Mouse (Mus musculus): ENCODE data around the gene Stt3a. TPM values are rescaled to one million over a fixed set of nuclear protein-coding genes. Genes with fewer than 3 reads are reported as not detected.

Stt3a gene
- 177 and 193 TPM in 2 replicates for polyA plus RNA-seq (2015; fragmentation: Nextera tagmentation; extraction: Ambion mirVana)

GRCm38 (mm10) chr9:36767203-36768143 is at the start of gene Stt3a:
Stt3a (minus strand) TSS chr9:36767679.
- WGBS = under 1% methylated on average over 60 of the region's 60 CpGs
- Histone ChIP-seq H3K9ac (ENCODE audit: low read length) (peak within 1 kb of the TSS; percentile 89), H3K27ac (replicated peaks) (peak within 1 kb of the TSS; percentile 95), H3K9me3 (ENCODE audit: control insufficient read depth, low read length) (no peaks in the 10 kb centered on the region), H3K4me2 (replicated peaks; ENCODE audit: low read depth) (peak within 1 kb of the TSS; percentile 88), H3K4me1 (replicated peaks; ENCODE audit: control insufficient read depth, insufficient read depth) (no peaks in the 10 kb centered on the region), H3K4me3 (ENCODE audit: low read depth, low read length) (peak within 1 kb of the TSS; percentile 98), H3K27me3 (ENCODE audit: control insufficient read depth, insufficient read depth, low read length) (no peaks in the 10 kb centered on the region), H3K36me3 (ENCODE audit: control insufficient read depth, insufficient read depth, low read length) (0 out of 2 replicates have a peak, but pooled peaks cover 5% of the 10 kb centered on the region)
- ATAC-seq (ENCODE audit: low FRiP score, low TSS enrichment) (peak; percentile 100), DNase-seq (ENCODE audit: low spot score) (peak; percentile 99)
- TF ChIP-seq CTCF (IDR thresholded peaks at IDR 0.05; ENCODE audit: low read depth) (peak; percentile 16; the same call in 1 of the 2 replicates), EP300 (optimal IDR thresholded peaks at IDR 0.05) (no peak)

DNA sequence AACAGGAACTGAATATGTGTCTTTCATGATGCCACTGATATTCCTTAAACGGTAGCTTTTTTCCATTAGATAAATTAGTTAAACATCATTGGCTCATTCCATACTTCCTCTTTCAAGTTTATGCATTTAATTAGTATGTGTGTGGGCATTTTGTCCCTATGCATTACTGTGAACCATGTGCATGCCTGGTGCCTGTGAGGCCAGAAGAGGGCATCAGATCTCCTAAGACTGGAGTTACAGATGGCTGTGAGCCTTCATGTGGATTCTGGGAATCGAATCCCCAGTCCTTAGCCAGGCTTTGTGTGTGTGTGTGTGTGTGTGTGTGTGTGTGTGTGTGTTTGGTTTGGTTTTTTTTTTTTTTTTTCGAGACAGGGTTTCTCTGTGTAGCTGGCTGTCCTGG is 47.0 kb upstream of the Stt3a start:
- DNase-seq (ENCODE audit: low spot score) (no peak), ATAC-seq (ENCODE audit: low FRiP score, low TSS enrichment) (no peak)
- no peaks in the 10 kb centered on the region for H3K9me3 ChIP-seq (ENCODE audit: control insufficient read depth, low read length)
- H3K27me3 ChIP-seq (ENCODE audit: control insufficient read depth, insufficient read depth, low read length) = no peaks in the 10 kb centered on the region
- H3K4me2 ChIP-seq (replicated peaks; ENCODE audit: low read depth) = no peak overlapping the region
- TF ChIP-seq CTCF (IDR thresholded peaks at IDR 0.05; ENCODE audit: low read depth) (peak; percentile 35), EP300 (optimal IDR thresholded peaks at IDR 0.05) (no peak)
- H3K36me3 ChIP-seq (ENCODE audit: control insufficient read depth, insufficient read depth, low read length) = no peaks in the 10 kb centered on the region
- no peaks in the 10 kb centered on the region for H3K4me1 ChIP-seq (replicated peaks; ENCODE audit: control insufficient read depth, insufficient read depth)
- no peak overlapping the region for H3K9ac ChIP-seq (ENCODE audit: low read length)
- H3K27ac ChIP-seq (replicated peaks) = no peak overlapping the region
- 67% methylated on average over 3 of the region's 3 CpGs for WGBS
- H3K4me3 ChIP-seq (ENCODE audit: low read depth, low read length) = no peak overlapping the region

- no peak overlapping the region for H3K4me3 ChIP-seq (ENCODE audit: low read depth, low read length)
- ATAC-seq (ENCODE audit: low FRiP score, low TSS enrichment) = no peak
- H3K27me3 ChIP-seq (ENCODE audit: control insufficient read depth, insufficient read depth, low read length) = no peaks in the 10 kb centered on the region
- no peaks in the 10 kb centered on the region for H3K36me3 ChIP-seq (ENCODE audit: control insufficient read depth, insufficient read depth, low read length)
- no peak for TF ChIP-seq EP300 (optimal IDR thresholded peaks at IDR 0.05)
- DNase-seq (ENCODE audit: low spot score) = no peak
- no peak overlapping the region for H3K27ac ChIP-seq (replicated peaks)
- no peak overlapping the region for H3K9ac ChIP-seq (ENCODE audit: low read length)
- H3K4me1 ChIP-seq (replicated peaks; ENCODE audit: control insufficient read depth, insufficient read depth) = no peaks in the 10 kb centered on the region
- WGBS = 73% methylated on average over 5 of the region's 5 CpGs
- no peaks in the 10 kb centered on the region for H3K9me3 ChIP-seq (ENCODE audit: control insufficient read depth, low read length)
- no peak overlapping the region for H3K4me2 ChIP-seq (replicated peaks; ENCODE audit: low read depth)
These were observed 40.8 kb upstream of the Stt3a start for GRCm38 (mm10) chr9:36808126-36808785.

DNA sequence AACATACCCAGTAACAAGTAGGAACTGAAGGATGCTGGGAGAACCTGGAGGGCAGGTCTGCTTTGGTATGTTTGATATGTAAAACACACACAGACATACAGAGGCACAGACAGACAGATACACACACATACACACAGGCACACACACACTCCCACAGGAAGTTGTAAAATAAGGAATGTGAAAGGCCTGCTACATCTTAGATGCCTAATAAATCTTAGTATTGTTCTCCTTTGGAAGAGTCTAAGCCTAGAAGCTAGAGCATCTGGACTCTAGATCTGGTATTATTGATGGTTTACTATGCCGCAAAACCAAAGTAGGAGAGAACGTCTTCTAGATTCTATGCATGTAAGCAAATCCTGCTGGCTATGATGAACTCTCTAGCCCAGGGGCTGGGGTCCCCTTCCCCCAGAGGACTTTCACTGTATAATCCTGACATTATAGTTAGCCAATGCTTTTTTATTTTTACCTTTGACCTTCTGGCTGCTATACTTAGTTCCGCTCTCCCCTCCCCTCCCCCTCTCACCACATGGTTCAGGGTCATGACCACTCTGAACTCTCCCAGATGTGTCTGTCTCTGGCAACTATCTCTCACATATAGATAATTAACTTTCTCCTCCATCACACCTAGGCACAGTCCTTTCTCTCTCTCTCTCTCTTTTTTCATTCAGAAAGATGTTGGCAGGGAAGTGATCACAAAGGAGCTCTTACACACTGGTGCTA is 37.9 kb upstream of the Stt3a start:
- no peak for TF ChIP-seq EP300 (optimal IDR thresholded peaks at IDR 0.05)
- DNase-seq (ENCODE audit: low spot score) = no peak
- no peaks in the 10 kb centered on the region for H3K27me3 ChIP-seq (ENCODE audit: control insufficient read depth, insufficient read depth, low read length)
- H3K4me2 ChIP-seq (replicated peaks; ENCODE audit: low read depth) = no peak overlapping the region
- no peak for ATAC-seq (ENCODE audit: low FRiP score, low TSS enrichment)
- H3K27ac ChIP-seq (replicated peaks) = no peak overlapping the region
- H3K4me1 ChIP-seq (replicated peaks; ENCODE audit: control insufficient read depth, insufficient read depth) = no peaks in the 10 kb centered on the region
- H3K36me3 ChIP-seq (ENCODE audit: control insufficient read depth, insufficient read depth, low read length) = no peaks in the 10 kb centered on the region
- no peak overlapping the region for H3K4me3 ChIP-seq (ENCODE audit: low read depth, low read length)
- 86% methylated on average over 3 of the region's 3 CpGs for WGBS
- H3K9ac ChIP-seq (ENCODE audit: low read length) = no peak overlapping the region
- H3K9me3 ChIP-seq (ENCODE audit: control insufficient read depth, low read length) = no peaks in the 10 kb centered on the region

- no peaks in the 10 kb centered on the region for H3K9me3 ChIP-seq (ENCODE audit: control insufficient read depth, low read length)
- no peak overlapping the region for H3K4me3 ChIP-seq (ENCODE audit: low read depth, low read length)
- no peaks in the 10 kb centered on the region for H3K36me3 ChIP-seq (ENCODE audit: control insufficient read depth, insufficient read depth, low read length)
- no peaks in the 10 kb centered on the region for H3K27me3 ChIP-seq (ENCODE audit: control insufficient read depth, insufficient read depth, low read length)
- H3K4me1 ChIP-seq (replicated peaks; ENCODE audit: control insufficient read depth, insufficient read depth) = no peaks in the 10 kb centered on the region
- DNase-seq (ENCODE audit: low spot score) (no peak), ATAC-seq (ENCODE audit: low FRiP score, low TSS enrichment) (no peak)
- no peak overlapping the region for H3K27ac ChIP-seq (replicated peaks)
- 71% methylated on average over 3 of the region's 3 CpGs for WGBS
- H3K4me2 ChIP-seq (replicated peaks; ENCODE audit: low read depth) = no peak overlapping the region
- H3K9ac ChIP-seq (ENCODE audit: low read length) = no peak overlapping the region
- TF ChIP-seq CTCF (IDR thresholded peaks at IDR 0.05; ENCODE audit: low read depth) (no peak), EP300 (optimal IDR thresholded peaks at IDR 0.05) (no peak)
These were observed 36.4 kb upstream of the Stt3a start for GRCm38 (mm10) chr9:36803926-36804325.
